Mouse (Mus musculus): ENCODE data around the gene Atp8a1.

Atp8a1 gene

DNA sequence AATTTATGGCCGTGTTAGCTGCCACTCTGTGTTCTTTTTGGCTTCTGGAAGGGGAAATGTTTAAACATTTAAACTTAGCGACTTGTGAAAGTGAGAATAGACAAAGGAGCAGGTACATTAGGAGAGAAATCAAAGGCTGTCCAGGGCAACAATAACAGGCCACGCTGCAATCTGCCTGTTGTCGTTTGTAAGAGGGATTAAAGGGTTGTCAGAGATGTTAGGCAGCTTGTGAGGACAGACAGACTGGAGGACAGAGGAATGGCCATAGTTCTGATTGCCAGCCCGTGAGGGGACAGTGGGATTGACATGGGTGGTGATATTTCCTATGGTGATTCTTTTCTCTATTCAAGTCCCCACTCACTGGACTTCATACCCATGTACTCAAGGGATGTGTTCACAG lies 161.8 kb downstream of the Atp8a1 start:
- no peak for DNase-seq (ENCODE audit: low spot score in 2 of 2)

DNA sequence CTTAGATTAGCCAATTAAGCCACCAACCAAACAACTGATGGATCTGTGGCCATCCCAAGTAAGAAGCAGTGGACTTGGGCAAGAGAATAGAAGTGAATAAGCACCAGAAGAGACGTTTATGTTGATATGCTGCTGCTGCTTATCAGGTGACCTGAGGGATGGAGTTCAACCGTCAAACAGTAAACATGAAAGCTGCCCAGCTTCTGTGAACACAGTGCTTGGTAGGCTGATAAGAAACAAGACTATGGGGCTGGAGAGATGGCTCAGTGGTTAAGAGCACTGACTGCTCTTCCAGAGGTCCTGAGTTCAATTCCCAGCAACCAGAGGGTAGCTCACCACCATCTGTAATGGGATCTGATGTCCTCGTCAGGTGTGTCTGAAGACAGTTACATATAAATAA lies 168.4 kb downstream of the Atp8a1 start:
- no peak for DNase-seq (ENCODE audit: low spot score in 2 of 2)

DNA sequence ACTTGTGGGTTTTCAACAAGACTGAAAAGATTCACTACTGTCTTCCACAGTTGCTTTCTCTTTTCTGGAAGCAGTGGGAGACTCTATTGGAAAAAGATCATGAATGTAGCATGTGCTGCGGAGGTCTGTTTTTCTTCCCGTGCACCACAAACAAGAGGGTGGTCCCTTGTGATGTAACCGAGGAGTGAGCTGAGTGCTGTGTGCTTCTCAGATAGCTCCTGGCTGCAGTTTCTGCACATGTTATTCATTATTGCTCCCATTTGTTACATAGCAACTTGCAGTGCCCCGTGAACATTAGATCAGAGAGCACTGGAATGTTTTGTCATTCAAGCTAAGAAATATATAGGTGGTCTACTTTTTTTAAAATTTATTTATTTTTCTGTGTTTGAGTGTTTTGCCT lies 174.2 kb downstream of the Atp8a1 start:
- no peak for DNase-seq (ENCODE audit: low spot score in 2 of 2)

DNA sequence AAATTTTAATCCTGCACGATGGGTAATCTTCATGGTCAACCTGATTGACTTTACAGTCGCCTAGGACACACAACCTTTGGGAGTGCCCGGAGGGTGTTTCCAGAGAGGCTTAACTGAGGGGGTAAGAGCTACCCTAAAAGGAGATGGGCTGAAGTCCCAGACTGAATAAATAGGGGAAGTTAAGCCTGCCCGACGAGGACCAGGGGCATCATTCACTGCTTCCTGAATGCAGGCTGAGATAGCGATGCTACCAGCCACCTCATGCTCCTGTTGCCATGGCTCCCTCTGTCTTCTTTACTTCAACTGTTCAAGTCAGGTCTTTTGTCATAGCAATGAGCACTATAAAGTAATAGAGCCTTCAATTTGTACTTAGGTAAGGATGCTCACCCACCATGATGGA lies 177.1 kb downstream of the Atp8a1 start:
- DNase-seq (ENCODE audit: low spot score in 2 of 2), result no peak

DNA sequence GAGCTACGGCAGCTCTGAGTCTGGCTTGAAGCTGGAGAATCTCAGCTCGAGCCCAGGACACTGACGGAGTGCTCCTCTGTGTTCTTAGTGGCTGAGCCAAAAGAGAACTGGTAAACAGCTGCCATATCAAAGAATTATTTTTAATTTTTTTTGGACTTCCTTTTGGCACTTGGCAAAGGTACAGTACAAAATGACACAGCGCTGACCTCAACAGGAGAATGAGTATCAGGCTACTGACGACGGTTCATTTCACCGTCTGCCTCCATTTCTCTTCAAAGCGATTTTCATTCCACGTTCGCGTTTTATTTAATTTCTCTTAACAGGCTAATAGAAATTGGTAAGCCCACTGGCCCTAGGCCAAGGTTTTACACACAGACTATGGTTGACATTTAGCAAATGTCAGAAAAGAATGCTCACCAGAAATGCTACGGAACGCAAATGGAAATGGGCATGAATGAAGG lies 177.8 kb downstream of the Atp8a1 start:
- no peak for DNase-seq (ENCODE audit: low spot score in 2 of 2)

DNA sequence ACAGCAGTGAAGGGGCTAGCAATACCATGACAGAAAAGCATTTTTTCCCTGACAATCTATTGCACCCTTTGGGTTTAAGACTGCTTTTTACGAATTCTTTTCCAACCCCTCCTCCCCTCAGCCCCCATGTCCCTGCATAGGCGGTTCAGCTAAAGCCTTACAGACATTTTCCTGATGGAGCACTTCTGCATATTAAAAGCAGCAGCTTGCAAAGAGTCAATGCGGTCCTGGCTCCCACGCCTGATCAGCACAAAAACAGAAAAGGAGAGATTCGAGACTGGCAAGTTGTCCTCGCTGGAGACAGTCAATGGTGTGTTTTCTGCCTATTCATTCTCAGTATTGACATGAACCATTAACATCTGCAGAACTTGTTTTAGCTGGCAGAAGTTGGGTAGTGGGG lies 184.5 kb downstream of the Atp8a1 start:
- DNase-seq (ENCODE audit: low spot score in 2 of 2), result no peak

DNA sequence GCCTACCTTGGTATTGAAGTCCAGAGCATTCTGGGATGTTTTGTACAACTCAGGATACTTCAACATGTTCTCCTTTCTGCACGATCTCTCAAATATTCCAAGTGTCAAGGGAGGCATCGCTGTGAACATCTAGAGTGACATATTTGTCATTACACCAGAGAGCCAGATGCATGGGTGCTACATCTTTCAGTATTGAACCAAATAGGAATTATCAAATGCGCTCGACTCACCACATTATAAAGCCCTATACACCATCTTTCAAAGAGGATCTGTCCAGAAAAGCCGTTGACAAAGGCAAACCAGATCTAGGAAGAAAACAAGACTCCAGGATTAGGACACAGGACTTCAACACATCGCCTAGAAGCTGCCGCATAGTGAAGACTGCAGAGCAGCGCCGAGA lies 187.4 kb downstream of the Atp8a1 start:
- DNase-seq (ENCODE audit: low spot score in 2 of 2), result no peak

DNA sequence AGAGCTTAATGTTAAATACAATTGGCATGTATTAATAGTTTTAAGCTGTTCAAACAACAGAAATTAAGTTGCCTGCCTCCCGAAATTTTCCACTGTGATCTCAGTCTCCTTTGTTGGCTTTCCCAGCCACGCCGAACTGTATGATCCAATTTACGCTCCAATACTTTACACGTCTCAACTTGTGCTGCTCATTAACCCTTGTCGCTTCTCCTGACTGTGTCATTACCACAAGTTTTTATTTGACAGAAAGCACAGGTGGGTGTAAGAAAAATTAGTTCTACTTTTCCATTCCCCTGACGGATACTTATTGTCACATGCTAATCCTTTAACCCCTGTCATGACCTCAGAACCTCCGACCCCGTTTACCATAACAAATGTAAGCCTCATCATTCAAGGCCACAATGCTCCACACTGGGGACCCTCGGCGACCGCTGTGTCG lies 190.4 kb downstream of the Atp8a1 start:
- no peak for DNase-seq (ENCODE audit: low spot score in 2 of 2)

DNA sequence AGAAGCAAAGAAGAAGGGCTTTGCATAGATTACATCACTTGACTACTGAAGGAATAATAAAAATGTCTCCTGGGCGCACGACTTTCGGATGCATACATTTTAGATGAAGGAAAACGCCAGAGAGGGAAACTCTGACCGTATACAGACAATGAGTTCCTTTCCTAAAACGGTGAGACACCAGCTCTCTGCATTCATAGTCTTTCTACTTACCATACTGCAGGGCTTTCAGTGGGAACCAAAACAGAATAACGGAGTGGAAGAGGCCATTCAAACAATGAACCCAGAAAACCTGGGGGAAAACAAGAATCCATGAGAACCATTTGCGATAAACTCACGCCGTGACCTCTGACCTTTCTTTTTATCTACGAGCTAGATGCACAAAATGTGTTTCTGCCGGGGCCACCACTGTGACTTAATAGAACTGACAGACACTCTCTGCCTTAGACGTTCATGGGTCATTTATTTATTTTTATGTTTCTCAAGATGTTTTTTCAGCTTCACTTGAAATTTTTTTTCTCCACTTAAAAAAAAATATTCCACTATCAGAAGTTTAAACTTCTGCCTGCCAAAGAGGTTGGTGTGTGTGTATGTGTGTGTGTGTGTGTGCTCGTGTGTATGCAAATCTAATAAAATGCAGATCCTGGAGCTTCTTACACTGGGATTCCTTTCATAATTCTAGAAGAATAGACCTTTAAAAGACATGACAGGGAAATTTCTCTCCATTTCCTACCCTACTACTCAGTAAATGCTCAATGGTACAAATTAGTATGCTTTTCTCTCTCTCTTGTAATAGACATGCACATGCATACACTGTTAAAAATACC lies 191.3 kb downstream of the Atp8a1 start:
- DNase-seq (ENCODE audit: low spot score in 2 of 2), result no peak

DNA sequence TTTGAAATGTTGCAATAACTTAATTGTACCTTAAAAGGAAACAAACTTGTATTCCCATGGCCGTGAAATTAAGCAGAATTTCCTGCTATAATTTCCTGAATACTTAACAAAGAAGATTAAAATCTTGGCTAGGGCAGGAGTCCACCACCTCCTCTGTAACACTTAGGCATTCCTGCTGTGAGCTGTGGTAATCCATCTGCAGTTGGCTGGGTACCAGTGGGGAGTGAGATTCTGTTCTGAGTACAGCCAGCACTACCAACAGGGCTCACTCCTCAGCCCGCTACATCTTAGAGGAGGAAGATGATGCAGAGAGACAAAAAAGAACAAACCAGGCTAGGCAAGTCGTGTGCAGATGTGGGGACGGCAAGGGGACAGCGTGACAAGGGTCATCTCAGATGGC lies 192.7 kb downstream of the Atp8a1 start:
- DNase-seq (ENCODE audit: low spot score in 2 of 2), result no peak

DNA sequence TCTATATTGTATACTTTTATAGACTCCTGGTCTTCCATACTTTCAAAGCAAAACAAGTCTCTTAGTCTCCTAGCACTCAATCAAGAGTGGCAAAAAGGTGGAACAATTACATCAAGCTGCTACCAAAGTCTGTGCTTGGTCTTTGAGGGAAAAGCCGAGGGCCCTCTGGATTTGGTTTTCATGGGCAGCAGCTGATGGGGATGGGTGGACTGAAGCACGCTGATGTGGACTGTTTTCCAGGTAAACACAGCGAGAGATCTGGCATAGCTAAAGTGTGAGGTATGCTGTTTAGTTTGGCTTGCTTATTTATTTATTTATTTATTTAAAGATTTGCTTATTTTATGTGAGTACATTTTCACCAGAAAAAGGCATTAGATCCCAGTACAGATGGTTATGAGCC lies 193.7 kb downstream of the Atp8a1 start:
- no peak for DNase-seq (ENCODE audit: low spot score in 2 of 2)

DNA sequence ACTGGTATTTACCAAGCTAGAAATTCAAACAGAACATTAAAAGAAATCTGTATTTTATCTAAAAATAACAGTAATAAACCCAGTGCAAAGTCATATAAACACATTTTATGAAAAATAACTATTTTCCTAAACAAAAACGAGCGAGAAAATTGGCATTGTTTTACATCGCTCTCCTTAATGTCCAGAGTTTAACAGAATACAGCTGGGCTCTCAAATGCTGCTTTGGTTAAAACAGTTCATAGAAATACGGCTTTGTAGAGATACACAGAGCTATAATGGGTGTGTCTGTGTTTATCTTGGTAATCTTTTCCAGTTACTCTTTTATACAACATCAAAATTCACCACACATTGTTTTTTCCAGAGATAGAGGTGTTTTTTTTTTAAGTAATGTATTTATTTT lies 194.8 kb downstream of the Atp8a1 start:
- no peak for DNase-seq (ENCODE audit: low spot score in 2 of 2)

DNA sequence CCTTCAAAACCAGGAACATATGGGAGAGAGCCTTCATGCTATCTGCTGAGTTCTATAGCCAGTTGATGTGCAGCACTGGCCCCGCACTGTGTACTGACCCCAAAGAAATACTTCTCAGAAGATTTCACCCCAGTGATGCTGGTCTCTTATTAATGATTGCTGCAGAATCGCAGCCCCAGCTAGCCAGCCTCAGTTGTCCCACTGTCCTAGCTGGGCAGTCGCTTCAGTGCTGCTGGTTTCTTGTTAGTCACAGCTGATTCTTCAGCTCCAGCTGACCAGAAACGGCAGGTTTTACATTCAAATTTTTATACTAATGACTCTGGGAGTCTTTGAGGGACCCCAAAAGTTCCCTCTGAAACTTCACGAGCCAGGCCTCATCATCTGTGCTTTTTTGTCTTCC lies 197.2 kb downstream of the Atp8a1 start:
- no peak for DNase-seq (ENCODE audit: low spot score in 2 of 2)

DNA sequence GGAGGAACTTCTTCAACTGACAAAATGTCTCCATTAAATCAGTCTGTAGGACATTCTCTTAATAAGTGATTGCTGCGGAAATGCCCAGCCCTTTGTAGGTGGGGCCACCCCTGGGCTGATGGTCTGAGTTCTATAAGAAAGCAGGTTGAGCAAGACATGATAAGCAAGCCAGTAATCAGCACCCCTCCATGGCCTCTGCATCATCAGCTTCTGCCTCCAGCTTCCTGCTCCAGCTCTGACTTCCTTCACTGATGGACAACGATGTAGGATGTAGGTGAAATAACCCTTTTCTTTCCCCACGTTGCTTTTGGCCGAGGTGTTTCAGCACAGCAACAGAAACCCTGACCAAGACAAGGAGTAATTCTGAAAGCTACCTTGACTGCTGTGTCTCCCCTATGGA lies 198.1 kb downstream of the Atp8a1 start:
- no peak for DNase-seq (ENCODE audit: low spot score in 2 of 2)

DNA sequence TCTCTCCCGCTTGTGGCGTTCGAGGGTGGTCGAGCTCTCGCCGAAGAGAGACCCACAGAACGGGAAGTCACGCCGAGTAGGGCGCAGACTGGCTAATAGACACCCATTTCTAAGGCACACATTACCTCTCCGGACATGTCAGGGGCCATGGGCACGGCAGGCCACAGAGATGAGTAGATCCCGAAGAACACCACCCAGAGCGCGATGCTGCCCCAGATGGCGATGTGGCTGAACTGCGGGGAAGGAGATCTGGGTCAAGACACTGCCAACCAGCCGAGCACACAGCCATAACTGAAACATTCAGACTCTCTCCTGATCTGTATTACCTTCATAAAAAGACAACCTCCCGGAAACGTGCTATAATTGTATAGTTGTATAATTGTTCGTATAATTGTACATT lies 199.7 kb downstream of the Atp8a1 start:
- DNase-seq (ENCODE audit: low spot score in 2 of 2), result no peak

DNA sequence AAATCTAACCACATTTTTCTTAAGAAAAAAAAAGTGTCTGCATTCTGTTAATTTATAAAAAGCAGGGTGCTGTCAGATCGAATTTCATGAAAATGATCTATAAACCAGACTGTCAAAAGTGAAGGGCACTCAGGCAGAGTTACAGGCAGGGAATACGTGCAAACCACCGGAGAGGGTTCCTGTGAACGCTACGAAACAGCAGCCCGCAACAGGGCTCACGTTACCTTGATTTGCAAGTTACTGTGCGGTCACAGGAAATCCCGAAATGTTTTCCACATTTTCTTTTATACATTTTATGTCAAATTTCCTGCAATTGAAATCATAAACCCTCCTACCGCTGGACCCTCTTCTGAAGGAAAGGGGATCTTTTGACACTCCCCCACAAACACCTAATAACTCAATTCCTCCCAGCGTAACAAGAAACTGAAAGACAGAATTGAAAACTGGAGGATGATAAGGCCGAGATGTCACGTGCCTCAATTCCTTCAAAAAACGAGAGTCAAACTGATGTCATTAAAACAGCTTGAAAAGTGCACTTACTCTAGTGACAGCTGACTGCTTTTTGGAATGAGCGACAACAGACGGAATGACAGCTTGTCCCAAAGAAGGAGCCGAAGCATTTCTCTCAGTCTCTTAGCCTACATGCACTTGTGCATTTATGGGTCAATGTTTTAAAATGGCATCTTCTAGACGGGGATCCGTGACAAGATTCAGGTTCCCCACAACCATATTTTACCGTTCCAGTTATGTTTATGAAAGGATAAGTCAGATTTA lies 200.3 kb downstream of the Atp8a1 start:
- no peak for DNase-seq (ENCODE audit: low spot score in 2 of 2)

DNA sequence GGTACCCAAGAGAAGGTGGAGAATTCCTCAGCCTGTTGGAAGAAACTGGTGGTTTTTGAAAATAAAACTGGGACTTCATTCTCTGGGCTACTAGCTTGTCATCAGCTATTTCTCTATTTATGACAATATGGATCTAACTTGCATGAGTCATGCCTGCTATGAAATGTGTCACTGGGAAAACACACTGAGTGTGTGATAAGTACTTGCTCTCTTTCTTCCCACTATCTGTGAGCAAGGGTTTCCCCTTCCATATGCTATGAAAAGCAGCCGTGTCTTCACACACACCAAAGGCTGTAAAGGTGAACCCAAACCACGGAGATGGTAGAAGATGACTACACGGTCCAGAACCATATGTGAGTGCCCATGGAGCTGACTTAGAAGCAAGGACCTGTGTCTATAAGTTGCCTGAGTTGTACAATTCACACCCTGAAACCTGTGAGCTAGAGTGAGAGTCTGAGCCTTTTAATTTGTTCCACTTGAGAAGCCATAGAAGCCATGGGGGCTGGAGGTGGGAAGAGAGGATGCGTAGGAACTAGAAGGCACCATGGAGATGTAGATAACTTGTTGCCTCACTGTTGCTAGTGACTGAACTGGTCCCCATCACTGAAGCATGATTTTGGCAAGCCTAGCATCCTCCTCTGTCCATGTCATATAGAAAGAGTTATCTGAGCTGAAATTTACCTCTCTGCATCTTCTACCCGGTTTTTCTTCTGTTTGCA lies 203.5 kb downstream of the Atp8a1 start:
- no peak for DNase-seq (ENCODE audit: low spot score in 2 of 2)

DNA sequence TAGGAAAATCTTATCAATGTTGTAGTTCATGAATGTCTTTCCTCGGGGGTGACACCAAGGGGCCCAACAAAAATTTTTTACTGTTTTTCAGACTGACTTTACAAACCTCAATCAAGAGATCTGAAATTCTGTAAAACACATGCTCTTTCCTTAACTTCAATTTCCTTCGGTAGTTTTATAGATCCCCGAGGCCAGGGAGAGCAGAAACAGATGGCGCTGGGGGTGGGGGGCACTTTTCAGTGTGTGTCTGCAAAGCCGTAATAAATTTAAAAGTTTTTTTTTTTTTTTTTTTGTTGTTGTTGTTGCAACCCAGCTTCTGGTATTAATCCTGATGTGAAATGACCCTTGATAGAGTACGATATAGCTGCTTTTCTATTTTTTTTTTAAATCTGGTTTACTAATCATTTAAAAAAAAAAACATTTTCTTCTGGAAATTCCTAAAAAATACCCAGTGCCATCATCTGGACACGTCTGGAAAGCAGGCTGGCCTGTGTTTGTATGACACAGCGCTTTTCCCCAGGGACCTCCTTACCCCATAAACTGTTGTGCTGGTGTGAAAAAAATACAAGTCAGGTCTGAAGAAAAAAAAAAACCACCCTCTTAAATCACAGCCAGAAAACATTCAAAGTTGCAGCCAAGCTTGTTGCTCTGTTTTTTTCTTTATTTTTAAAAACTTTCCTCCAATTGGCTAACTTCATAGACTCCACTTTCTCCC lies 205.7 kb downstream of the Atp8a1 start:
- DNase-seq (ENCODE audit: low spot score in 2 of 2), result no peak

DNA sequence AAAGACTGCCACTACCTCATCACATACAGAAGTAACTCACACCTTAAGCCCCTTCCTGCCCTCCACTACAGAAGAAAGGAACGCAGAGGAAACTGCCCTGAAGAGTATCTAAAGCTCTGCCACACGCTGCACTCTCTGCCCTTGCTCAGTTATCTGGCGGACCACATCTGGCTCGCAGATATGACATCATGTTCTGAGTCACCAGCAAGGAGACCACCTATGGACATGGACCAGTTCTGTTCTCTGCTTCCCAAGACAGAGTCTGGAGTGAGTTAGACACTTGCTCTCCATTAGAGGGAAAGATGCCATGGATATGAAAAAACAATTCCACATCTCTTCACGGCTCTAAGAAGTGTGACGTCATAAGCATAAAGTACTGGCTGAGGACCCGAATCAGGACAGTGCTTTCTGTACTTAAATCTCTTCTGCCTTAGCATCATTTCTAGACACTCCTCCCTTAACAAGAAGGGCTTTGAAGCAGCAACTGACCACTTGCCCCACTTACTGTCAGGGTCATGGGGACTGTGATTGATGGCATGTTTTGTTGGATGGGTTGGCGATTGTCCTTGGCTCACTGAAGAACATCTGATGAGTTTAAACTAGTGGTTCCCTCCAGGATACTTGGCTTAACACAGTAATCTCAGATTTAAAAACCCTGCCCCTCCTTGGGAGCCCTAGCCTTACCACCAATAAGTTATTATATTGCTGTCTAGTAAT lies 206.5 kb downstream of the Atp8a1 start:
- DNase-seq (ENCODE audit: low spot score in 2 of 2), result no peak

DNA sequence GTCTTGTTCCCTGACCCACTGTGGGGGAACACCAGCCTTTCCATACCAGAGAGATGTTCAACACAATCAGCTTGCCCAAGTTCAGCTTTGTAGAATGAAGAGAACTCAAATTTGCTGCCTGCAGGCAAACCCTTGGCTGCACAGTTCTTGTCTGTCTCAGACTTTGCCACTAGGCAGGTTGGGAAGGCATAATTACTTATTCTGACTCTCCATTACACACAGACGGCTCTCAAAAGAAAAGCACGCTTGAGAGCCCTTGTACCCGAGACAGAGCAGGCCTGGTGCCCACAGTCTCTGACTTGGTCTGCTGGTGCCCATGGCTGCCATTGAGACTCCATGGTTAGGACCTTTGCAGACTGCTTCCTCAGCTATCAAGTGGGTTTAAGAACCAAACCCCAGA lies 212.9 kb downstream of the Atp8a1 start:
- no peak for DNase-seq (ENCODE audit: low spot score in 2 of 2)

DNA sequence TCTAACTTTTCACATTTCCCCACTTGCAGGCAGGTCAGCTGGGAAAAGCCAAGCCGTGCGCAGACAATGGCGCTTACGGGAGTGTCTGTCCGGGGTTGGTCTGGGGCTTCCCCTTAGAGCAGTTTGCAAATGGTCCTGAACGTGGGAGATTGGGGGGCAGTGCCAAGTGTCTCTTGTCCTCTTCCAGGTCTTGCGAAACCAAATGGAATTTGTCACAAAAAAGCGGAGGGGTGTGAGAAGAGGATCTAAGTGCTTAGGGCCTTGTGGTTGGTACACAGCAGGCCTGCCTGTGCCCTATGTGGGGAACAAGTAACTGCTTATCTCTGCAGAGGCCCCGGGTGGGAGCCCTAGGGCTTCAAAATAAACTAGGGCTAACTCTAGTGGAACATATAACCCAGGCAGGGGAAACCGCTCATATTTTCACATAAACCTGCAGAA lies 213.4 kb downstream of the Atp8a1 start:
- DNase-seq (ENCODE audit: low spot score in 2 of 2), result no peak
